Mouse (Mus musculus) left cerebral cortex, postnatal 4 days (tissue): ENCODE data around the gene Flad1. TPM values are rescaled to one million over a fixed set of nuclear protein-coding genes. Genes with fewer than 3 reads are reported as not detected.

Experiments used
- DNase-seq: peaks from one replicate; pipeline ENCODE4 v3.0.0-alpha.2; 2022
- intact Hi-C: fragments of 180-260 bp; cut with DNase I; formaldehyde crosslinking; loops from one replicate; pipeline ENCODE4 v1.15.1; 2025
- total RNA-seq, 2 experiments: library from RNA; stranded (reverse); gene quantifications; 2 replicates each; pipeline ENCODE4 v1.2.3; 2021

Flad1 gene
- 10 to 100 TPM; 27.6 to 28.3 TPM for total RNA-seq

GRCm38 (mm10) chr3:89411490-89412393, at the start of gene Flad1:
Flad1 (minus strand) TSS chr3:89411870.
- intact Hi-C loops, result no loop called here
- peak; percentile 97 for DNase-seq

GRCm38 (mm10) chr3:89458965-89459807, 47.5 kb upstream of the Flad1 start:
- peak; percentile 93 for DNase-seq
- intact Hi-C loops, result no loop called here

- intact Hi-C loops, result no loop called here
- DNase-seq, result no peak
These were observed 46.8 kb upstream of the Flad1 start for GRCm38 (mm10) chr3:89458372-89458964.

GRCm38 (mm10) chr3:89456726-89457665, 45.3 kb upstream of the Flad1 start:
- DNase-seq, result peak; percentile 69
- intact Hi-C loops, result no loop called here

- intact Hi-C loops, result no loop called here
- no peak for DNase-seq
These were observed 44.2 kb upstream of the Flad1 start for GRCm38 (mm10) chr3:89455786-89456285.

- intact Hi-C loops, result no loop called here
- no peak for DNase-seq
These were observed 42.9 kb upstream of the Flad1 start, which contains the start of gene Pmvk for GRCm38 (mm10) chr3:89454401-89455177. Pmvk (plus strand) TSS chr3:89454541.

- intact Hi-C loops, result no loop called here
- no peak for DNase-seq
These were observed 40.2 kb upstream of the Flad1 start for GRCm38 (mm10) chr3:89451916-89452315.

- peak; percentile 78 for DNase-seq
- intact Hi-C loops, result no loop called here
These were observed 37.9 kb upstream of the Flad1 start for GRCm38 (mm10) chr3:89449541-89449940.

- intact Hi-C loops, result no loop called here
- peak; percentile 53 for DNase-seq
These were observed 37.3 kb upstream of the Flad1 start for GRCm38 (mm10) chr3:89448720-89449537.

- intact Hi-C loops, result no loop called here
- DNase-seq, result no peak
These were observed 29.0 kb upstream of the Flad1 start for GRCm38 (mm10) chr3:89440691-89441090.

- DNase-seq, result no peak
- intact Hi-C loops, result no loop called here
These were observed 25.6 kb upstream of the Flad1 start for GRCm38 (mm10) chr3:89437269-89437668.

GRCm38 (mm10) chr3:89436176-89437113, 24.8 kb upstream of the Flad1 start, which contains the start of gene Pbxip1:
Pbxip1 (plus strand) TSS chr3:89436706.
- intact Hi-C loops, result no loop called here
- peak; percentile 34 for DNase-seq

GRCm38 (mm10) chr3:89435041-89435440, 23.4 kb upstream of the Flad1 start:
- DNase-seq, result no peak
- intact Hi-C loops, result no loop called here

GRCm38 (mm10) chr3:89434532-89434931, 22.9 kb upstream of the Flad1 start:
- intact Hi-C loops, result no loop called here
- no peak for DNase-seq

GRCm38 (mm10) chr3:89432606-89433005, 20.9 kb upstream of the Flad1 start:
- DNase-seq, result no peak
- intact Hi-C loops, result no loop called here

GRCm38 (mm10) chr3:89430171-89431159, 18.8 kb upstream of the Flad1 start, which contains the start of gene Pygo2:
Pygo2 (plus strand) TSS chr3:89430214.
- intact Hi-C loops, result no loop called here
- peak; percentile 97 for DNase-seq
